Mouse (Mus musculus): ENCODE data around the gene 4930518I15Rik.

Gene 4930518I15Rik

GRCm38 (mm10) chr2:156841841-156842706, 15.7 kb downstream of the 4930518I15Rik start:
- DNase-seq: peak; percentile 86 to 92

GRCm38 (mm10) chr2:156841028-156841840, 16.5 kb downstream of the 4930518I15Rik start:
- DNase-seq: peak; percentile 45 to 60

GRCm38 (mm10) chr2:156840301-156841027, 17.3 kb downstream of the 4930518I15Rik start:
- DNase-seq: peak; percentile 61 to 69

GRCm38 (mm10) chr2:156839319-156840191, 18.2 kb downstream of the 4930518I15Rik start, which contains the start of gene Tgif2:
TSS of gene Tgif2 (plus strand) at chr2:156840007.
- peak; percentile 67 to 83 for DNase-seq

GRCm38 (mm10) chr2:156838839-156839238, 18.9 kb downstream of the 4930518I15Rik start:
- no peak for DNase-seq

- DNase-seq: peak; percentile 55 to 61
These were observed 23.4 kb downstream of the 4930518I15Rik start for GRCm38 (mm10) chr2:156834336-156834735.

GRCm38 (mm10) chr2:156825128-156825527, 32.6 kb downstream of the 4930518I15Rik start:
- DNase-seq: peak in 1 of 2 experiments; percentile 19

GRCm38 (mm10) chr2:156816116-156816515, 41.6 kb downstream of the 4930518I15Rik start:
- DNase-seq: no peak

- DNase-seq: no peak
These were observed 42.3 kb downstream of the 4930518I15Rik start for GRCm38 (mm10) chr2:156815412-156815811.

GRCm38 (mm10) chr2:156814893-156815292, 42.9 kb downstream of the 4930518I15Rik start:
- DNase-seq: no peak

GRCm38 (mm10) chr2:156814344-156814801, 43.4 kb downstream of the 4930518I15Rik start:
- no peak for DNase-seq

GRCm38 (mm10) chr2:156811556-156811955, 46.2 kb downstream of the 4930518I15Rik start:
- DNase-seq: no peak

- no peak for DNase-seq
These were observed 47.0 kb downstream of the 4930518I15Rik start for GRCm38 (mm10) chr2:156810716-156811115.

GRCm38 (mm10) chr2:156809579-156809978, 48.2 kb downstream of the 4930518I15Rik start:
- peak; percentile 89 to 91 for DNase-seq

- no peak for DNase-seq
These were observed 50.9 kb downstream of the 4930518I15Rik start for GRCm38 (mm10) chr2:156806886-156807285.
